Mouse (Mus musculus) spleen, adult 2 months (tissue): ENCODE data around the gene Pde3a.

Source experiments
- CTCF ChIP-seq: fragments of 200-500 bp; IDR thresholded peaks from 2 replicates; pipeline ENCODE4 v1.5.1; 2011; ENCODE audit warnings: mild to moderate bottlenecking, inconsistent platforms; ENCODE audit not compliant: insufficient read depth, insufficient read length, insufficient replicate concordance; ENCODE audit errors: extremely low read depth
- POLR2A ChIP-seq: fragments of 200-500 bp; IDR thresholded peaks from 2 replicates; pipeline ENCODE4 v1.6.1; 2011; ENCODE audit warnings: low read depth, low read length, inconsistent platforms

GRCm38 (mm10) chr6:141265257-141265656 lies 16.2 kb downstream of the Pde3a start:
- TF ChIP-seq CTCF (no peak), POLR2A (no peak)
